Mouse (Mus musculus) cerebellum, adult 11 months (tissue): ENCODE data around the gene Pus10.

ENCODE experiments used
- DNase-seq: peaks from one replicate; pipeline ENCODE4 v3.0.0; 2022

Gene Pus10

GRCm38 (mm10) chr11:23698526-23698925 is 33.1 kb downstream of the Pus10 start:
- no peak for DNase-seq

GRCm38 (mm10) chr11:23699414-23700095 is 34.1 kb downstream of the Pus10 start:
- DNase-seq: no peak

- DNase-seq: no peak
These were observed 36.4 kb downstream of the Pus10 start for GRCm38 (mm10) chr11:23701831-23702230.

- DNase-seq: no peak
These were observed 39.3 kb downstream of the Pus10 start for GRCm38 (mm10) chr11:23704604-23705294.

GRCm38 (mm10) chr11:23712299-23712698 is 46.8 kb downstream of the Pus10 start:
- no peak for DNase-seq

GRCm38 (mm10) chr11:23718856-23719255 is 53.4 kb downstream of the Pus10 start:
- no peak for DNase-seq

- no peak for DNase-seq
These were observed 54.4 kb downstream of the Pus10 start for GRCm38 (mm10) chr11:23719825-23720224.

- no peak for DNase-seq
These were observed 56.9 kb downstream of the Pus10 start for GRCm38 (mm10) chr11:23722326-23722725.

GRCm38 (mm10) chr11:23725850-23726249 is 60.4 kb downstream of the Pus10 start:
- DNase-seq: no peak

GRCm38 (mm10) chr11:23726441-23726840 is 61.0 kb downstream of the Pus10 start:
- no peak for DNase-seq

- no peak for DNase-seq
These were observed 62.7 kb downstream of the Pus10 start for GRCm38 (mm10) chr11:23728186-23728585.

- no peak for DNase-seq
These were observed 64.6 kb downstream of the Pus10 start for GRCm38 (mm10) chr11:23730120-23730519.

GRCm38 (mm10) chr11:23732840-23733239 is 67.4 kb downstream of the Pus10 start:
- DNase-seq: no peak

GRCm38 (mm10) chr11:23734749-23735286 is 69.3 kb downstream of the Pus10 start:
- DNase-seq: no peak

GRCm38 (mm10) chr11:23735820-23736470 is 70.5 kb downstream of the Pus10 start:
- peak; percentile 4 for DNase-seq

GRCm38 (mm10) chr11:23740895-23741294 is 75.4 kb downstream of the Pus10 start:
- no peak for DNase-seq

- no peak for DNase-seq
These were observed 75.9 kb downstream of the Pus10 start for GRCm38 (mm10) chr11:23741386-23741785.

GRCm38 (mm10) chr11:23744352-23744751 is 78.9 kb downstream of the Pus10 start:
- no peak for DNase-seq

GRCm38 (mm10) chr11:23746102-23746501 is 80.6 kb downstream of the Pus10 start:
- DNase-seq: no peak

- no peak for DNase-seq
These were observed 87.7 kb downstream of the Pus10 start for GRCm38 (mm10) chr11:23753136-23753710.

- no peak for DNase-seq
These were observed 88.9 kb downstream of the Pus10 start for GRCm38 (mm10) chr11:23754329-23754728.

- DNase-seq: no peak
These were observed 92.7 kb downstream of the Pus10 start for GRCm38 (mm10) chr11:23758218-23758617.

- DNase-seq: no peak
These were observed 97.2 kb downstream of the Pus10 start for GRCm38 (mm10) chr11:23762635-23763034.
